Mouse (Mus musculus) hindbrain, embryonic 15.5 days (tissue): Measurements from ENCODE around the gene Rabggtb. TPM values are rescaled to one million over a fixed set of nuclear protein-coding genes. Genes with fewer than 3 reads are reported as not detected.
A peak's percentile ranks its signal among the peaks of the same experiment; 100 is the strongest.

Experiments used
- ATAC-seq: fragments of 200-750 bp; cut with Nextera tagmentation; 2 replicates; pipeline ENCODE4 v1.8.0; 2017; ENCODE audit warnings: low read depth, moderate number of reproducible peaks, moderate TSS enrichment; ENCODE audit not compliant: low FRiP score
- H3K27ac ChIP-seq: fragments of 300-500 bp; sonication (generic); replicated peaks from 2 replicates; pipeline ENCODE4 v1.5.1; 2015; ENCODE audit warnings: mild to moderate bottlenecking, inconsistent platforms
- H3K27me3 ChIP-seq: fragments of 300-500 bp; sonication (generic); 2 replicates; pipeline ENCODE4 v1.6.1; 2015; ENCODE audit warnings: control low read depth, inconsistent platforms
- H3K36me3 ChIP-seq: fragments of 300-500 bp; sonication (generic); 2 replicates; pipeline ENCODE4 v1.6.1; 2015; ENCODE audit warnings: control low read depth, inconsistent platforms
- H3K4me1 ChIP-seq: fragments of 300-500 bp; sonication (generic); replicated peaks from 2 replicates; pipeline ENCODE4 v1.6.1; 2015; ENCODE audit warnings: control low read depth, inconsistent platforms
- H3K4me2 ChIP-seq: fragments of 300-500 bp; sonication (generic); 2 replicates; pipeline ENCODE4 v1.6.1; 2015; ENCODE audit warnings: moderate library complexity, mild to moderate bottlenecking, inconsistent platforms
- H3K4me3 ChIP-seq: fragments of 300-500 bp; sonication (generic); 2 replicates; pipeline ENCODE4 v1.5.1; 2015; ENCODE audit warnings: mild to moderate bottlenecking, inconsistent platforms
- H3K9ac ChIP-seq: fragments of 300-500 bp; sonication (generic); 2 replicates; pipeline ENCODE4 v1.6.1; 2015; ENCODE audit warnings: inconsistent platforms
- H3K9me3 ChIP-seq: fragments of 300-500 bp; sonication (generic); 2 replicates; pipeline ENCODE4 v1.6.1; 2016; ENCODE audit warnings: control low read depth, inconsistent platforms
- WGBS: fragments of 180-500 bp; shearing (Covaris S2); methylation state at CpG from one replicate; pipeline ENCODE4 v1.1.7; 2015; 5-methylcytosine and 5-hydroxymethylcytosine counted together
- polyA plus RNA-seq: library from polyadenylated mRNA; unstranded; fragments of >200 nt; fragmentation: Nextera tagmentation; extraction: Ambion mirVana; gene quantifications from 2 replicates; pipeline ENCODE4 v1.2.1, GENCODE M21; 2015

Rabggtb gene
- 50.5 and 55.4 TPM in 2 replicates for polyA plus RNA-seq

DNA sequence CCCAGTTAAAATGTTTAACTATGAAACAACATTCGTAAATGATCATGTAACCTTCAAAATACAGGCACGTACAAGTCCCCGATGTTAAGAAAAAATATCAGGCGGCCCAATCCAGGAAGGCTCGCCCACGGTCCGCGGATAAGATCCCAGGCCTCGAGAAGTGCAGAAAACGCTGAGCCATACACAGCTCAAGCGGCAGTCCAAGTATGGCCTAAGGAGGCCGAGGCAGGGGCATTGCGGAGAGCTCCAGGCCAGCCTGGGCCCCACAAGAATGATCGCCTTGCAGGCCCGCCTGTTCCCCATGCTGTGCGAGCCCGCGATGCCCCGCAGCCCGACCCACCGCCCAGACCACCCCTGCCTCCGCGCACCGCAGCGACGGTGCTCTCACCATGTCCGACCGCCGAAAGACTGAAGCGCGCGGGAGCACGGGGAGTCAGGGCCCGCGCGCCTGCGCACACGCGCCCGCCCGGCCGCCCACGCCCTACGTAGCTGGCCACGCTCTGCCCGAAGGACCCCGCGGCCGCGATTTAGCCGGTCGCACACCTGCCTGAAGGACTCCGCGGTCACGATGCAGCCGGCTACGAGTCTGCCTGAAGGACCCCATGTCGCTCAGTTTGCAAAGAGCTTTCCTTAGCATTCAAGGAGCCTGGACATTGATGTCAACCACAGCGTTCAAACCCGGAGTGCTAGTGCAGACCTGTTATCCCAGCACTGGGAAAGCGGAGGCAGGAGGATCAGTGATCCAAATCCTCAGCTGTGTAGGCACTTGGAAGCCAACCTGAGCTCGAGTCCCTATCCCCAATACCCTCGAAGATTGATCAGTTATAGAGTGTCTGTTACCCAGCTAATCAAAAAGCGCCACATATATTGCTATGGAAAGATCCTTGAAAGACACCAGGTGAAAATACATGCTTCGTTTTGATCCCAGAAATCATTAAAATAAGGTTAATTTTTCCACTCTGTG, at the start of gene Rabggtb:
Rabggtb (minus strand) TSS at position 464 of the 964 bp plus-strand sequence.
- Histone ChIP-seq H3K27ac (peak within 1 kb of the TSS; percentile 96), H3K4me1 (peaks cover 49% of the 10 kb centered on the region), H3K4me3 (peak within 1 kb of the TSS; percentile 66), H3K4me2 (peak within 1 kb of the TSS; percentile 66), H3K9ac (peak within 1 kb of the TSS; percentile 87), H3K27me3 (no peaks in the 10 kb centered on the region), H3K9me3 (no peaks in the 10 kb centered on the region), H3K36me3 (peaks cover 30% of the 10 kb centered on the region)
- ATAC-seq, result peak; percentile 98
- under 1% methylated on average over 63 of the region's 65 CpGs for WGBS

DNA sequence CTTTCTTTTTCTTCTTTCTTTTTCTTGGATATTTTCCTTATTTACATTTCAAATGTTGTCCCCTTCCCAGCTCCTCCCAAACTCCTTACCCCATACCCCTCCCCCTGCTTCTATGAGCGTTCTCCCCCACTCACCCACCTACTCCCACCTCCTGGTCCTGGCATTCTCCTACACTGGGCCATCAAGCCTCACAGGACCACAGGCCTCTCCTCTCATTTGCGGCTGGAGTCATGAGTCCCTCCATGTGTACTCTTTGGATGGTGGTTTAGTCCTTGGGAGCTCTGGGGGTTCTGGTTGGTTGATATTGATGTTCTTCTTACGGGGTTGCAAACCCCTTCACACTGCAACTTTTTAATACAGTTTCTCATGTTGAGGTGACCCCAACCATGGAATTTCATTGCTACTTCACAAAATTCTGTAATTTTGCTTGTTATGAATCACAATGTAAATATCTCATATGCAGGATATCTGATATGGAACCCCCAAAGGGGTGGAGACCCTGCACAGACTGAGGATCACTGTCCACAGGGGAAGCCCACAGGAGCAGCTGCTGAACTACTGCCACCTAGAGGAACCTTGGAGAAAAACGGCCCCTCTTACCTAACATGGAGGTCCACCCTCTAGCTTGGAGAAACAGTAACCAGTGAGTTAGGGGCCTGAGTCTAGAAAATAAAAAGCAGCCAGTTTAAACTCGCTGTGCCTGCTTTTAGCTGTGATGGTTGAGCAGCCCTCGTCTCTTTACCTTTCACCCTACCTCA, 49.0 kb upstream of the Rabggtb start:
- H3K4me2 ChIP-seq, result no peak overlapping the region
- no peak overlapping the region for H3K9ac ChIP-seq
- no peak overlapping the region for H3K4me3 ChIP-seq
- 0 out of 2 replicates have a peak, but pooled peaks have one; percentile 21 for ATAC-seq
- H3K27ac ChIP-seq, result no peak overlapping the region
- 73% methylated on average over 6 of the region's 6 CpGs for WGBS
- no peaks in the 10 kb centered on the region for H3K9me3 ChIP-seq
- no peaks in the 10 kb centered on the region for H3K27me3 ChIP-seq
- H3K4me1 ChIP-seq, result no peaks in the 10 kb centered on the region
- H3K36me3 ChIP-seq, result no peaks in the 10 kb centered on the region

DNA sequence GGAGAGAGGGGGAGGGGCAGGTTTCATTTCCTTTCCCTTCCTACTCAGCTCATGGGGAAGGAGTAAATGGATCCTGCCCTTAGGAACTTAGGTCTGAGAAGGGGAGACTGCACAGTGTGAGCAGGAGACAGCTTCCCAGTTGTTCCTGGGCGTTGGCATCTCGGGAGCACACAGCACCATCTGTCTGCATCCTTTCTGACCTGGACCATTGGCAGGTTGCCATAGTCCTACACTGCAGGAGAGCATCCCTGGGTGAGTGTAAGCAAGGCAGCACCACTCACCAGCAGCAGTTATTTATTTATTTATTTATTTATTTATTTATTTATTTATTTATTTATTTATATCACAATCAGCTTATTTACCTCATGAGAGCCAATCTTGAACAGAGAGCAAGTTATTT, 48.1 kb upstream of the Rabggtb start:
- 30% methylated on average over 2 of the region's 2 CpGs for WGBS
- peak; percentile 36; the same call in 1 of the 2 replicates for ATAC-seq
- H3K9ac ChIP-seq, result no peak overlapping the region
- H3K4me2 ChIP-seq, result no peak overlapping the region
- no peaks in the 10 kb centered on the region for H3K36me3 ChIP-seq
- no peaks in the 10 kb centered on the region for H3K27me3 ChIP-seq
- no peaks in the 10 kb centered on the region for H3K9me3 ChIP-seq
- no peak overlapping the region for H3K4me3 ChIP-seq
- no peaks in the 10 kb centered on the region for H3K4me1 ChIP-seq
- H3K27ac ChIP-seq, result no peak overlapping the region

DNA sequence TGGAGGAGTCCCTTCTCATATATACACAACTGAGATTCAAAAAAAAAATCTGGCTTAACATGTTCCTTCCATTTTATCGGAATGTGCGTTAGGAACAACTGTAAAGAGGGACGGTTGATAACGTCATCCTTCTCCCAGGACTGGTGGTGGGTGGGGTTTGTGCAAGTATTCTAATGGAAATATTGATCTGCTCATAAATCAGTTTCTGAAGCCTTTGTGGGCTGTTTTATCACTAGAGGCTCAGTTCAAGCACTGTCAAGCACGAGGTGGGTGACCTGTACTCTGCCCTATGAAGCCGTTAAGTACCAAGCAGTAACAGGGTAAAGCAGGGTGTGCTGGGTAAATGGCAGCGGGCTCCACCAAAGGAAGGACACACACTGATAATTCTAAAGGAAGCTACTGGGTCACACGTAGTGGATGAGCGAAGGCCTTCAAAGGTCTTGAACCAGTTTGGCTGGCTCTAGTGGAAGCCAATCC, 47.0 kb upstream of the Rabggtb start:
- Histone ChIP-seq H3K9ac (no peak overlapping the region), H3K27ac (no peak overlapping the region), H3K4me1 (no peaks in the 10 kb centered on the region), H3K4me2 (no peak overlapping the region), H3K9me3 (no peaks in the 10 kb centered on the region), H3K4me3 (no peak overlapping the region), H3K27me3 (no peaks in the 10 kb centered on the region), H3K36me3 (no peaks in the 10 kb centered on the region)
- WGBS, result 79% methylated on average over 9 of the region's 9 CpGs
- peak; percentile 36; the same call in 1 of the 2 replicates for ATAC-seq

DNA sequence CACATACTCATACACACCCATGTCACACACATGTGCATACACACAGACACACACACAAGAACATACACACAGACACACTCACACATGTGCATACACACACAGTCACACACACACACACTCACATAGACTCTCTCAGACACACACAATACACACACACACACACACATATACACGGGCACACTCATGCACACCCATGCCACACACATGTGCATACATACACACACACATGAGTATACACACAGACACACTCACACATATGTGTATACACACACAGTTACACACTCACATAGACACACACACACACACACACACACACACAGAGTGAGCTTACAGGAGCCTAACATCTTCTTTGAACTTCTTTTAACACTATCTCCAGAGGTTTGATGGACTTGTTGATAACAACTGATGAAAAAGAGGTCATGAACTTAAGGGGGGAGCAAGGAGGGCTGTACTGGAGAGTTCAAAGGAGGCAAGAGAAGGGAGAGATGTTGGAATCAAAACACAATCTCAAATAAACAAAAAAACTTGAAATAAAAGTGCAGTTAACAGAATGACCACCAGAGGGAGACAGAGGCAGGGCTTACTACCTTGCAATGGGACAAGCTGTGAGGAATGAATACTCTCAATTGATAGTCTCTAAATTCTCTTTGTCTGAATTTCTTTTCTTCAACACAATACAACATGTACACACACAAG, 46.4 kb upstream of the Rabggtb start:
- ATAC-seq, result peak; percentile 47; the same call in 1 of the 2 replicates
- Histone ChIP-seq H3K36me3 (no peaks in the 10 kb centered on the region), H3K4me1 (no peaks in the 10 kb centered on the region), H3K27me3 (no peaks in the 10 kb centered on the region), H3K27ac (no peak overlapping the region), H3K9ac (no peak overlapping the region), H3K4me2 (no peak overlapping the region), H3K9me3 (no peaks in the 10 kb centered on the region), H3K4me3 (no peak overlapping the region)
- 100% methylated on average over 1 of the region's 1 CpGs for WGBS

DNA sequence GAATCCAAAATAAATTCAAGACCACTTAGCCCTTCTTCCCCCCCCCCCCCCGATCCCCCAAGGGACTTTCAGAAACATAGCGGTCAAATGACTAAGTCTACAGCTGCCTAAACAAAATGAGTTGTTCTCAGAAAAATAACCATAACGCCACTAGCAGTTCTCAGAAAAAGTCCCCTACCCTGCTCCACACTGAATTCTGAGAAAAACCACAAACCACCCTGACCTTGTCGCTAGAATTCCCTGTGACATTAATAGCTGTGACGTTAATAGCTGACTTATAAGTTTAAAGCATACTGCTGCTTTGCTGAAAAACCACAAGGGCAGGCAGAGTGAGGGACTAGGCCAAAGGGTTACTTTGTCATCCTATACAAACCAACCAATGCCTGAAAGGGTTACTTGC, 45.1 kb upstream of the Rabggtb start:
- Histone ChIP-seq H3K4me3 (no peak overlapping the region), H3K9me3 (no peaks in the 10 kb centered on the region), H3K4me1 (no peaks in the 10 kb centered on the region), H3K9ac (no peak overlapping the region), H3K4me2 (no peak overlapping the region), H3K27ac (no peak overlapping the region), H3K36me3 (no peaks in the 10 kb centered on the region), H3K27me3 (no peaks in the 10 kb centered on the region)
- 91% methylated on average over 5 of the region's 5 CpGs for WGBS
- no peak for ATAC-seq

DNA sequence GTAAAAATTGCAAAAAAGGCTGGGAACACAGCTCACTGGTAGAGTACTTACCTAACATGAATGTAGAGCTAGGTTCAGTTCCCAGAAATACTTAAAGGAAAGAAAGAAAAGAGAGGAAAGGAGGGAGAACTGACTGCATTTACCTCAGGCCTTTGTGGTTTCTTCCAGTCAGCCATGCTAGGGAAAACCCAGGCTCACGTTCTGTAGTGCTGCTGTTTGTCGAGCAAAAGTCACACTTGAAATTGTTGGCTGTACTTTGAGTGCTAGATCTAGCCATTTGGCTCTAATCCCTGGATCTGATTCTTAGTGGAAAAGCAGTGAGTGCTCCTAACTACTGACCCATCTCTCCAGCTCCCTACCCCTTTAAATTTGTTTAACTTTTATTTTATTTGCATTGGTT, 35.4 kb upstream of the Rabggtb start:
- ATAC-seq, result no peak
- WGBS, result 90% methylated on average over 2 of the region's 2 CpGs
- Histone ChIP-seq H3K9me3 (no peaks in the 10 kb centered on the region), H3K9ac (no peak overlapping the region), H3K4me1 (peaks cover 12% of the 10 kb centered on the region), H3K27me3 (no peaks in the 10 kb centered on the region), H3K36me3 (no peaks in the 10 kb centered on the region), H3K27ac (no peak overlapping the region), H3K4me2 (no peak overlapping the region), H3K4me3 (no peak overlapping the region)

DNA sequence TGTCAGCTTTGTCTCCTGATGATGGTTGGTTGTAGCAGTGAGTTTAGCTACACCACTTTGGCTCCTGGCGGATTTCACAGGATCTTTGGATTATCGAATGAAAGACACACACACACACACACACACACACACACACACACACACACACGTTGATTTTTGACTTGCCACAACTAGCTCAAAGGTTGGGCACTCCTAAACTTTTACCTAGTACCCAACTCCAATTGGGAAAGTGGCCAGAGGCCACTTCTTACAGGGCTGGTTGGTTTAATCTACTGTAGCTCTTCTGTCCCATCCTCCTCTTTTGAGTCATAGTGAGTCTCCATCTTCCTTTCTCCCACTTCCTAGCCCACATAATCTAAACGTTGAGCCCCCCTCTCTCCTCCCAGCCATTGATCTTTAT, 34.5 kb upstream of the Rabggtb start:
- no peak for ATAC-seq
- Histone ChIP-seq H3K9ac (no peak overlapping the region), H3K4me1 (peaks cover 17% of the 10 kb centered on the region), H3K4me2 (no peak overlapping the region), H3K27ac (no peak overlapping the region), H3K36me3 (no peaks in the 10 kb centered on the region), H3K9me3 (no peaks in the 10 kb centered on the region), H3K27me3 (no peaks in the 10 kb centered on the region), H3K4me3 (no peak overlapping the region)
- 77% methylated on average over 4 of the region's 4 CpGs for WGBS

DNA sequence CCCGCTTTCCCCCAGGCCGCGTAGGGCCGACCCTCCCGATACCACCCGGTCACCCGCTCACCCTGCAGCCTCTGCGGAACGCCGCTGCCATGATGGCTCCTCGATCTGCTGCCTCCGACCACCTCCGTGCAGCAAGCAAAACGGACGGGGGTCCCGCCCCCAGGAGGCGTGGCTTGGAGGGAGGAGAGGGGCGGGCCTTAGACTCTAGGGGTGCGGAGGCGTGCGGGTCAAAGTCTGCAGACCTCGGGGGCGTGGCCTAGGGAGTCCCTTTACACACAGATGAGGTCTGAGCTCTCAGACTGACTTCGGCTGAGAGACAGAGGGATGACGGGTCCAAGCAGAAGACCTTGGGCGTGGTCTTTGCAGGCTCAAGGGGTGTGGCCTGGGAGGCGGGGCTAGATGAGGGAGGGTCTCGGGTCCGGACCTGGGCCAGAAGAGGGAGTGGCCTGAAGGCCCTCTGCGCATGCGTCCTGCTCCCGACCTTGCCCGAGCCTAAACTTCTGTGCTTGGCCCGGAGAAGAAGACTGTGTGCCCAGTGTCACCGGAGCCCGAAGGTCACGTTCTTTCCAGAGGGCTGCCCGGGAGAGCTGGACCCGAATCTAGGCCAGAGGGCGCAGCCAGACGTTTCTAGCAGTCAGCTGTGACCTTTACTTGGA, 31.7 kb upstream of the Rabggtb start, which contains the start of gene Acadm:
Acadm (minus strand) TSS at position 298 of the 656 bp plus-strand sequence.
- peak; percentile 96 for ATAC-seq
- WGBS, result under 1% methylated on average over 41 of the region's 41 CpGs
- Histone ChIP-seq H3K36me3 (no peaks in the 10 kb centered on the region; the same call in 1 of the 2 replicates), H3K4me3 (peak within 1 kb of the TSS; percentile 62), H3K9me3 (no peaks in the 10 kb centered on the region), H3K4me2 (peak within 1 kb of the TSS; percentile 62), H3K4me1 (peaks cover 17% of the 10 kb centered on the region), H3K9ac (peak within 1 kb of the TSS; percentile 63), H3K27me3 (no peaks in the 10 kb centered on the region), H3K27ac (peak within 1 kb of the TSS; percentile 85)

DNA sequence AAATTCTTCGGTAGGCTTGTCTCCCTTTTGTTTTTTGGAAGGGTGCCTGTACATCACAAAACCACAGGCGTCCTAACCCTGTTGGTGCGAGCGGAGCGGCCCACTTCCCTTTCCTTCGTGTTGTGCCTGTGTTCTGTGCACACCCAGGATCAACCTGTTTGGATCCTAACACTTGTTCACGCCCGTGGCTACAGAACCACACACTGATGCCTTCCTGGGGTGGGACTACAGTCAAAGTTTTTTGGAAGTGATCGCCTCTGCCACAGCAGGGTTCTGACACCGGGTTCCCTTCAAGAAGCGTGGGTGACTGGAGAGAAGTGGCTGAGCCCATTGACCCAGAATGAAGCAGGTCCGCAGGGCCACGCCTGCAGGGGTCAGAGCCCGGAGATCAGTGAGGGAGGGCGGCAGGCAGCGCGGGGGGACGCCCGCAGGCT, 31.1 kb upstream of the Rabggtb start:
- H3K36me3 ChIP-seq, result no peaks in the 10 kb centered on the region; the same call in 1 of the 2 replicates
- peak overlapping the region; percentile 62 for H3K4me2 ChIP-seq
- H3K4me3 ChIP-seq, result peak overlapping the region; percentile 62
- no peaks in the 10 kb centered on the region for H3K9me3 ChIP-seq
- peak overlapping the region; percentile 85 for H3K27ac ChIP-seq
- under 1% methylated on average over 19 of the region's 19 CpGs for WGBS
- no peaks in the 10 kb centered on the region for H3K27me3 ChIP-seq
- no peak for ATAC-seq
- peak overlapping the region; percentile 63 for H3K9ac ChIP-seq
- peaks cover 17% of the 10 kb centered on the region for H3K4me1 ChIP-seq
